Mouse (Mus musculus) T-helper 17 cell (primary cell): ENCODE results near the gene Cited1.

Experiments used
- in situ Hi-C, 2 experiments: fragments of 300-600 bp; cut with MboI, MseI; formaldehyde crosslinking; loops; 1 replicate in 1 of 2; 2 replicates in 1 of 2; pipeline ENCODE4 v1.15.1; 2025; ENCODE audit warnings: high pct_unique_total_duplicates in 2 of 2

Cited1 gene

GRCm38 (mm10) chrX:102251937-102252860, at the start of gene Cited1:
Cited1 (minus strand) TSS chrX:102252181.
- in situ Hi-C loops = no loop called here

- in situ Hi-C loops = no loop called here
These were observed 32.9 kb upstream of the Cited1 start for GRCm38 (mm10) chrX:102284889-102285288.

- in situ Hi-C loops = no loop called here
These were observed 10.8 kb upstream of the Cited1 start for GRCm38 (mm10) chrX:102262620-102263345.

- in situ Hi-C loops = no loop called here
These were observed 7.8 kb upstream of the Cited1 start for GRCm38 (mm10) chrX:102259772-102260171.

GRCm38 (mm10) chrX:102253892-102254291, 1.9 kb upstream of the Cited1 start:
- in situ Hi-C loops = no loop called here

- in situ Hi-C loops = no loop called here
These were observed 602 bp downstream of the Cited1 start for GRCm38 (mm10) chrX:102251221-102251936.

GRCm38 (mm10) chrX:102250891-102251170, 1.1 kb downstream of the Cited1 start:
- in situ Hi-C loops = no loop called here

GRCm38 (mm10) chrX:102250150-102250890, 1.7 kb downstream of the Cited1 start:
- in situ Hi-C loops = no loop called here

GRCm38 (mm10) chrX:102244334-102244733, 7.6 kb downstream of the Cited1 start:
- in situ Hi-C loops = no loop called here

GRCm38 (mm10) chrX:102219126-102219525, 32.9 kb downstream of the Cited1 start:
- in situ Hi-C loops = loop anchor here in 1 of 2 experiments (5.0 to 25.0 kb wide), 3 partner anchors 258 to 1964 kb away; partner anchors contain the start of gene 1700018G05Rik

- in situ Hi-C loops = loop anchor here in 1 of 2 experiments (5.0 to 25.0 kb wide), 3 partner anchors 262 to 1961 kb away; partner anchors contain the start of gene 1700018G05Rik
These were observed 36.6 kb downstream of the Cited1 start for GRCm38 (mm10) chrX:102215356-102215755.
